Mouse (Mus musculus) ES-Bruce4 (cell line): ENCODE results near the gene Fam172a. TPM values are rescaled to one million over a fixed set of nuclear protein-coding genes. Genes with fewer than 3 reads are reported as not detected.

ENCODE experiments used
- H3K27ac ChIP-seq: 2 replicates; pipeline ENCODE4 v1.5.1; 2012; ENCODE audit warnings: low read length, inconsistent platforms; ENCODE audit not compliant: insufficient read depth
- H3K27me3 ChIP-seq: 2 replicates; pipeline ENCODE4 v1.6.1; 2012; ENCODE audit warnings: mild to moderate bottlenecking, low read length, inconsistent platforms; ENCODE audit not compliant: control insufficient read depth, poor library complexity, insufficient read depth, severe bottlenecking
- H3K36me3 ChIP-seq: 2 replicates; pipeline ENCODE4 v1.6.1; 2012; ENCODE audit warnings: inconsistent platforms, mild to moderate bottlenecking, low read length, moderate library complexity; ENCODE audit not compliant: control insufficient read depth, poor library complexity, insufficient read depth, severe bottlenecking
- H3K4me1 ChIP-seq: one replicate; pipeline ENCODE4 v1.8.1; 2011; ENCODE audit warnings: low read length; ENCODE audit not compliant: control insufficient read depth, insufficient read depth
- H3K4me3 ChIP-seq: 2 replicates; pipeline ENCODE4 v1.5.1; 2011; ENCODE audit warnings: low read depth, mild to moderate bottlenecking, low read length
- H3K9ac ChIP-seq: 2 replicates; pipeline ENCODE4 v1.6.1; 2012; ENCODE audit warnings: low read depth, mild to moderate bottlenecking, inconsistent platforms; ENCODE audit not compliant: poor library complexity, severe bottlenecking
- H3K9me3 ChIP-seq: replicated peaks from 2 replicates; pipeline ENCODE4 v1.6.1; 2012; ENCODE audit warnings: mild to moderate bottlenecking, low read length, inconsistent platforms; ENCODE audit not compliant: control insufficient read depth, poor library complexity, insufficient read depth, severe bottlenecking
- CTCF ChIP-seq: IDR thresholded peaks from one replicate; pipeline ENCODE4 v1.8.1; 2011; ENCODE audit warnings: low read depth, low read length
- EP300 ChIP-seq: IDR thresholded peaks from 2 replicates; pipeline ENCODE4 v1.6.1; 2011; ENCODE audit warnings: low read depth, low read length; ENCODE audit not compliant: insufficient read depth
- POLR2A ChIP-seq: IDR thresholded peaks from one replicate; pipeline ENCODE4 v1.8.1; 2011; ENCODE audit warnings: low read length; ENCODE audit not compliant: insufficient read depth
- polyA plus RNA-seq: library from polyadenylated mRNA; stranded (reverse); fragments of >200 nt; gene quantifications from 2 replicates; pipeline ENCODE4 v1.2.4, GENCODE M21; 2011; ENCODE audit warnings: low read depth; ENCODE audit not compliant: missing spikeins, insufficient read depth, insufficient read length

Gene Fam172a
- polyA plus RNA-seq, 1 experiment, result 16.7 TPM

- H3K9me3 ChIP-seq, result no peaks in the 10 kb centered on the region
- no peak overlapping the region for H3K27ac ChIP-seq
- H3K9ac ChIP-seq, result no peak overlapping the region
- no peaks in the 10 kb centered on the region for H3K36me3 ChIP-seq
- TF ChIP-seq POLR2A (no peak), CTCF (no peak), EP300 (no peak)
- H3K4me1 ChIP-seq, result no peaks in the 10 kb centered on the region
- H3K4me3 ChIP-seq, result no peak overlapping the region
- H3K27me3 ChIP-seq, result peaks cover 15% of the 10 kb centered on the region
Observed at GRCm38 (mm10) chr13:78211231-78212010, 509.6 kb downstream of the Fam172a start.

- no peak overlapping the region for H3K27ac ChIP-seq
- H3K36me3 ChIP-seq, result no peaks in the 10 kb centered on the region
- no peaks in the 10 kb centered on the region for H3K9me3 ChIP-seq
- H3K9ac ChIP-seq, result no peak overlapping the region
- TF ChIP-seq POLR2A, result no peak
- no peak for TF ChIP-seq CTCF
- TF ChIP-seq EP300, result no peak
- peaks cover 15% of the 10 kb centered on the region for H3K27me3 ChIP-seq
- H3K4me3 ChIP-seq, result no peak overlapping the region
- H3K4me1 ChIP-seq, result no peaks in the 10 kb centered on the region
Observed at GRCm38 (mm10) chr13:78212111-78212510, 510.3 kb downstream of the Fam172a start.

- Histone ChIP-seq H3K4me3 (no peak overlapping the region), H3K4me1 (no peaks in the 10 kb centered on the region), H3K9me3 (no peaks in the 10 kb centered on the region), H3K27me3 (peaks cover 13% of the 10 kb centered on the region), H3K27ac (no peak overlapping the region), H3K36me3 (no peaks in the 10 kb centered on the region), H3K9ac (no peak overlapping the region)
- TF ChIP-seq EP300 (no peak), POLR2A (no peak), CTCF (no peak)
Observed at GRCm38 (mm10) chr13:78213155-78213554, 511.3 kb downstream of the Fam172a start.

GRCm38 (mm10) chr13:78215223-78215622 lies 513.4 kb downstream of the Fam172a start:
- H3K4me1 ChIP-seq, result no peaks in the 10 kb centered on the region
- no peaks in the 10 kb centered on the region for H3K36me3 ChIP-seq
- no peaks in the 10 kb centered on the region for H3K9me3 ChIP-seq
- H3K9ac ChIP-seq, result no peak overlapping the region
- H3K27me3 ChIP-seq, result no peaks in the 10 kb centered on the region
- H3K4me3 ChIP-seq, result no peak overlapping the region
- no peak for TF ChIP-seq EP300
- TF ChIP-seq POLR2A, result no peak
- TF ChIP-seq CTCF, result no peak
- H3K27ac ChIP-seq, result no peak overlapping the region
